Mouse (Mus musculus): Measurements from ENCODE around the gene Slc29a1. TPM values are rescaled to one million over a fixed set of nuclear protein-coding genes. Genes with fewer than 3 reads are reported as not detected.

Slc29a1 gene
- 128 TPM for polyA plus RNA-seq (2017; shearing (Covaris generic))

DNA sequence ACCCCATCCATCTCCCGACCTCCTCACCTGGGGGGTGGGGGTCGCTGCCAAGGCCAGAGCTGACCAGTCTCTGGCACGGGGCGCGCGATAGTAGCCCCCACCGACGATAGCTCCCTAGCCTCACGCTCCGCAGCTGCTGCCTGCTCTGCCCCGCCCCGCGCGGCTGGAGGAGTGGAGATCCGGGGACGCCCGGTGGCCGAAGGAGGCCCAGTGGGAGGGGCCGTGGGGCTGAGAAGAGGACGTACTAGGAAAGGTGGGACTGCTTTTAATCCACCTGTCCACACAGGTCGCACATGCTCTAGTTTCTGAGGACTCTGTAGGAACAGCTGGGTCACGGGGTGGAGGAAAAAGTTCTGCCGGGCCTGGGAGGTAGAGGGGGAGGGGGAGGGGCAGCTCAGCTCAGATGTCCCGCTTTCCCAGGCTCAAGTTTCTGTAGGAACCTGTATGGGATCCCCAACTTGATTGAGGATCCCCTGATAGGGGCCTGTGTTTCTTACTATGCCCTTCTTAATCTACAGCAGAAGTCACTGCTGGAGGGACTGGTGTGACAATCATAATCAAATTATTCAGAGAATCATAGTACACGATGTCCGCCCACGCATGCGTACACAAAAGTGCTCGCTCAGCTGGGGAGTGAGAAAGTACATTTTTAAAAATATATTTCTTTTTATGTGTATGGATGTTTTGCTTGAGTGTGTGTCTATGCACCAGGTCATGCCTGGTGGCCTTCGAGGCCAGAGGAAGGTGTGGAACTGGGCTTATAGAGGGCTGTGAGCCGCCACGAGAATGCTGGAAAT lies at the start of gene Slc29a1:
Gene Slc29a1, minus strand, starts transcription at position 161 of the 797 bp plus-strand sequence.

DNA sequence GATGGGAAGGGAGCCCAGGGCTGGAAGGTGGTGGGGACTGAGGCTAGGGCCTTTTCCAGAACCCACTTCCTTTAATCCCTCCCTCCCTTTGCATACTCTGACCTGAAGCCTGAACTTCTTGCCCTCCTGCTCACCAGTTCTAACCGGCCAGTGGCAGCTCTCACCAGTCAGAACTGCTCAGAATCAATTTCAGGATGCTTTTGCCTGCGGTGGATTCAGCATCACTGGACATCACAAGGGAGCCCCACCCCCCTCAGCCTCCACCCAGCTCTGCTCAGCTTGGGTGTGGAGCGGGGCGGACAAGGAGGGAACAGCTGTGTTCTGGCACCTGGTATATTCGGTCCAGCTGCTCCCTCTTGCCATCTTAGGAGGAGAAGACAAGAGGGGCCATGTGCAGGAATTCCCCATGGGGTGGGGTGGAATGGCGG lies 2.5 kb upstream of the Slc29a1 start, which contains the start of gene Mymx:
Gene Mymx, minus strand, starts transcription at position 226 of the 428 bp plus-strand sequence.

DNA sequence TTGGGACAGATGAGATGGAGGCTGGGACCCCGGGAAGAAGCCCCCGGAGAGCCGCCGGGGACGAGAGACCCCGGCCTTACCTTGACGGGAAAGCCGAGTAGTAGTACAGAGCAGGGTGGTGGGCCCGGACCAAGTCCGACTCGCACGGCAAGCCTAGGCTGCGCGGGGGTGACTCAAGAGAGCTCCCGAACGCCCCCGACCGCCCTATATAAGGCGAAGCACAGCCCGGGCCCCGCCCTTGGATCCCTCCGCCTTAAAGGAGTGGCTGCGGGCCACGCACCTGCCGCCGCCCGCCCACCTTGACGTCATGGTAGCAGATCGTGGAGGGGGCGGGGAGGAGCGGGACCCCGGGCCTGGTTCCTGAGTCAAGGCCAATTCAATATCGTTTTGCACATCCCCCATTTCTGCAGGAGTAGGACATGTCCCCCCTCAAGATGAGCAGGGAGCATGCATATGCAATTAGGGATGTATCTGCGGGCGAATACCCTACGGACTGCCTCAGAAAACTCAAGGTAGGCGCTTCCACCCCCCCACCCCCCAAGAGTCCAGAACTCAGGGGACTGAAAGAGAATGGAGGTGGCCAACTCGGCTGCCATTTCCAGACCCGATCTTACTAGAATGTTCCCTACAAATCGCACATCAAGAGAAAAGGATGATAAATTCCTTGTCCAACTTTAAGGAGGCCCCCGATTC lies 26.2 kb downstream of the Slc29a1 start, which contains the start of gene Hsp90ab1:
Gene Hsp90ab1, minus strand, starts transcription at position 185 of the 693 bp plus-strand sequence.

DNA sequence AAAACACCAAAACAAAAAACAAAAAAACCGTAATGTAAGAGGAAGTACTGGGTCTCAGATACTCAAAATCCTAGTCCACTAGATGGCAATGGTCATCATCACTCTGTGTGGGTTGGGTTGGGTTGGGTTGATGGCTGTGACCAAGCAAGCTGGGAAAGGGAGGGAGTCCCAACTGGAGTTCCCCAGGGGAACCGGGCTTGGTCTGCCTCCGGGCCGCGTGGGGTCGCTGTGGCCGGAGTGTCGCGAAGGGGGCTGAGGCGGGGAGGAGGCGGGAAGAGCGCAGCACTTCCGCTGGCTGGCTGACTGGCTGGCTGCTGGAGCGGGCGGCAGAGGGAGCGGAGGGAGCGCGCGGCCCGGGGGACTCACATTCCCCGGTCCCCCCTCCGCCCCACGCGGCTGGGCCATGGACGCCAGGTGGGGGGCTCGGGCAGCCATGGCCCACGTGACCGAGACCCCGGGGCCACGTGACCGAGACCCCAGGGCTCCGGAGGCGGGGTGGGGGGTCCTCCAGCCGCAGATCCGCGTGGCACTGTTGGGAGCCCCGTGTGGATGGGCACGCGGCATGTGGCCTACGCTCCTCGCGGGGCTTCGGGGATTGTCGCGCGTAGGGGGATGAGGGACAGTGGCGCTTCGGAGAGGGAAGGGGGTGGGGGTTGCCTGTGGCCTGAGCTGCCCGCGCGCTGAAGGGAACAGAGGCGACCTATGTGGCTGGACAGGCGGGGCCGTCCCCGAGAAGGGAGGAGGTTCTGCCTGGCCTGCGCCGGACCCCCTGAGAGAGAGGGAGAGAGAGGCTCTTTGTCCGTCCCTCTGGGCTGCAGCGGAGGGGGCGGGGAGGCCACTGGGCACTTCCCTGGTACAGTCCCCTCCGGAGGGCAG lies 35.5 kb downstream of the Slc29a1 start, which contains the start of gene Slc35b2:
Gene Slc35b2, plus strand, starts transcription at position 220 of the 876 bp plus-strand sequence.

DNA sequence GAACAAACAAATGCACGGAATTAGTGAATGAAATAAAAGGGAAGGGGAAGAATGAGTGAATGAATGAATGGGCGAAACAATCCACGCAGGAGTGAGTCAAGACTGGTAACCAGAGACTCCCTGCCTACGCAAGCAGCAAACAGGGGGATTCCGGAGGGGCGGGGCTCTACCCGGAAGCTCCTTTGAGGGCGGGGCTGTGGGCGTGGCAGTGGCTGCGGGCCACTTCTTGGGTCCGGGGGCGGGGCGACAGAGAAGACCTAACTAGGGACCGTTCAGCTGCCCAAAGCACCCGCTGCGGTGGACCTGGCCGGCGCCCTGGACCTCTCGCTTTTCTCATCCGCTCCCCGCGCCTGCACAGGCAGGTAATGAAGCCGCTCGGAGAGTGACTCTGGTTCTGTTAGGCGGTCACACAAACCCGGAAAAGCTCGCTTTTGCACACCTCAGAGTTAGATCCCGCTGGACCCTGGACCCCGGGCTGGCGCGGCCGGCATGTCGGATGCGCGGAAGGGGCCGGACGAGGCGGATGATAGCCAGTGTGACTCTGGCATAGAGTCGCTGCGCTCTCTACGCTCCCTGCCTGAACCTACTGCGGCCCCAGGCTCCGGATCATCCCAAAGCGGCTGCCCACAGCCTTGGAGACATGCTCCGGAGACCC lies 43.8 kb downstream of the Slc29a1 start, which contains the start of gene Nfkbie:
Gene Nfkbie, plus strand, starts transcription at position 252 of the 655 bp plus-strand sequence.

DNA sequence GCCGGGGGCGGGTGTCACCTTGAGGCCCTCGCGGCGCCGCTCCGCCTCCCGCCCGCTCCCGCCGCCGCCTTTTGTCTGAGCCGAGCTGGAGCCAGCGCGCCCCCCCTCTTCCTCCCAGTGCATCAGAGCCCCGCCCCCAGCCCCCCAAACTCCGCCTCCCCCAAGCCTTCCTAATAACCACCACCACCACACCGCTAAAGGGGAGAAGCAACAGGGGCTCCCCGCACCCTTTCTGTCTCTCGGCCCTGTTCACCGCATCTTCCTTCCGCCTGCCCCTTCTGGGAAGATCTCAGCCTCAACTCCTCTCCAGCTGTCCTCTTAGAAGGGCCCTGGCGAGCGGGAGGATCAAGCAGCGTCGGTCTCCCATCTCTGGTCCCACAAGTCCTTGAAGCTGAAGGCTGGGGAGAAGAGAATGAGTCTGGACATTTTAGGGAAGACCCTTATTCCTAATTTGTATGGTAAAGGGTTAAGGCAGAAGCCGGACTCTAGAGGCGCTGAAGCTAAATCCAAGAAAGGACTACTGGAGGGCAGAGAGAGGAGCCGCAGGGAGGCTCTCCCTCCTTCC lies 49.7 kb downstream of the Slc29a1 start, which contains the start of gene Tmem151b:
Gene Tmem151b, minus strand, starts transcription at position 61 of the 565 bp plus-strand sequence.

Other genes starting within 250 kb of the Slc29a1 start
- gene Cdc5l, start 165.9 kb downstream of the Slc29a1 start, polyA plus RNA-seq (2017; shearing (Covaris generic)): 83.4 TPM
- gene Spats1, start 124.2 kb downstream of the Slc29a1 start, polyA plus RNA-seq (2017; shearing (Covaris generic)): 0.62 TPM
- gene Aars2, start 92.8 kb downstream of the Slc29a1 start, polyA plus RNA-seq (2017; shearing (Covaris generic)): 14.7 TPM
- not detected for gene Tcte1, start 76.2 kb downstream of the Slc29a1 start, polyA plus RNA-seq (2017; shearing (Covaris generic))
- gene Tmem151b, start 49.9 kb downstream of the Slc29a1 start, polyA plus RNA-seq (2017; shearing (Covaris generic)): 0.05 TPM
- 64.8 TPM for gene Nfkbie, start 43.9 kb downstream of the Slc29a1 start, polyA plus RNA-seq (2017; shearing (Covaris generic))
- gene Slc35b2, start 35.7 kb downstream of the Slc29a1 start, polyA plus RNA-seq (2017; shearing (Covaris generic)): 59.6 TPM
- 678 TPM for gene Hsp90ab1, start 26.3 kb downstream of the Slc29a1 start, polyA plus RNA-seq (2017; shearing (Covaris generic))
- gene Mymx, start 2.5 kb upstream of the Slc29a1 start, polyA plus RNA-seq (2017; shearing (Covaris generic)): not detected
- not detected for gene Capn11, start 59.7 kb upstream of the Slc29a1 start, polyA plus RNA-seq (2017; shearing (Covaris generic))
- gene Mrpl14, start 86.7 kb upstream of the Slc29a1 start, polyA plus RNA-seq (2017; shearing (Covaris generic)): 68.3 TPM
- 13.0 TPM for gene Tmem63b, start 87.3 kb upstream of the Slc29a1 start, polyA plus RNA-seq (2017; shearing (Covaris generic))
- not detected for gene 1600014C23Rik, start 134.2 kb upstream of the Slc29a1 start, polyA plus RNA-seq (2017; shearing (Covaris generic))

Measured in CD4-positive, CD25-positive, alpha-beta regulatory T cell (primary cell).